Mouse (Mus musculus) hindbrain, embryonic 10.5 days (tissue): ENCODE data around the gene Ehd2. TPM values are rescaled to one million over a fixed set of nuclear protein-coding genes. Genes with fewer than 3 reads are reported as not detected.
"Not testable (repeated sequence)": the region's sequence is repeated elsewhere in the genome, so short reads cannot be mapped to it uniquely, and the experiment has no call there.

ENCODE experiments used
- DNase-seq: peaks from one replicate; pipeline ENCODE4 v3.0.0-alpha.2; 2017; ENCODE audit warnings: low spot score
- H3K27ac ChIP-seq: fragments of 300-500 bp; sonication (generic); 2 replicates; pipeline ENCODE4 v1.5.1; 2016; ENCODE audit warnings: mild to moderate bottlenecking, moderate library complexity
- H3K27me3 ChIP-seq: fragments of 300-500 bp; sonication (generic); 2 replicates; pipeline ENCODE4 v1.6.1; 2016; ENCODE audit warnings: mild to moderate bottlenecking; ENCODE audit not compliant: poor library complexity, insufficient read depth, severe bottlenecking
- H3K36me3 ChIP-seq: fragments of 300-500 bp; sonication (generic); 2 replicates; pipeline ENCODE4 v1.6.1; 2016; ENCODE audit warnings: mild to moderate bottlenecking, moderate library complexity
- H3K4me1 ChIP-seq: fragments of 300-500 bp; sonication (generic); replicated peaks from 2 replicates; pipeline ENCODE4 v1.6.1; 2016; ENCODE audit warnings: mild to moderate bottlenecking
- H3K4me3 ChIP-seq: fragments of 300-500 bp; sonication (generic); 2 replicates; pipeline ENCODE4 v1.5.1; 2016; ENCODE audit warnings: mild to moderate bottlenecking, moderate library complexity
- H3K9me3 ChIP-seq: fragments of 300-500 bp; sonication (generic); 2 replicates; pipeline ENCODE4 v1.6.1; 2016; ENCODE audit warnings: mild to moderate bottlenecking, moderate library complexity
- WGBS: fragments of 180-500 bp; shearing (Covaris S2); methylation state at CpG from one replicate; pipeline ENCODE4 v1.1.7; 2016; 5-methylcytosine and 5-hydroxymethylcytosine counted together
- polyA plus RNA-seq: library from polyadenylated mRNA; unstranded; fragments of >200 nt; fragmentation: Nextera tagmentation; extraction: Ambion mirVana; gene quantifications from 2 replicates; pipeline ENCODE4 v1.2.1, GENCODE M21; 2016

Ehd2 gene
- polyA plus RNA-seq, 1 experiment from 2014 or later: 12.5 TPM

- 66% methylated on average over 16 of the region's 16 CpGs for WGBS
- no peak for DNase-seq
- no peaks in the 10 kb centered on the region for H3K27me3 ChIP-seq
- no peak overlapping the region for H3K27ac ChIP-seq
- H3K4me1 ChIP-seq: no peaks in the 10 kb centered on the region
- H3K4me3 ChIP-seq: no peak overlapping the region
- H3K36me3 ChIP-seq: peaks cover 40% of the 10 kb centered on the region
- peaks cover 11% of the 10 kb centered on the region for H3K9me3 ChIP-seq
These were observed 33.7 kb downstream of the Ehd2 start for GRCm38 (mm10) chr7:15933437-15934359.

GRCm38 (mm10) chr7:15931635-15932034 is 35.7 kb downstream of the Ehd2 start:
- 82% methylated on average over 3 of the region's 3 CpGs for WGBS
- H3K36me3 ChIP-seq: peaks cover 19% of the 10 kb centered on the region
- no peaks in the 10 kb centered on the region for H3K27me3 ChIP-seq

DNA sequence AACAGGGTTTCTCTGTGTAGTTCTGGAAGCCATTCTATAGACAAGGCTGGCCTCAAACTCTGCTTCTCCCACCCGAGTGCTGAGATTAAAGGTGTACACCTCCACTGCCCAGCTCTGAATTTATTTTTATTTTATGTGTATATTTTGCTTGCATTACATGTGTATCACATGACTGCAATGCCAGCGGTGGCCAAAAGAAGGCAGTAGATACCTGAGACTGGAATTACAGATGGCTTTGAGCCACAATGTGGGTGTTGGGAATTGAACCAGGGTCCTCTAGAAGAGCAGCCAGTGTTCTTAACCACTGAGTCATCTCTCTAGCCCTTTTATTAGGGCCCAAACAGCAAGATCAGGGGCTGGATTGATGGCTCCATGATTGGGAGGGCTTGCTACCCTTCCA is 36.8 kb downstream of the Ehd2 start:
- Histone ChIP-seq H3K9me3 (peaks cover 11% of the 10 kb centered on the region), H3K36me3 (peaks cover 8% of the 10 kb centered on the region), H3K27ac (no peak overlapping the region), H3K4me3 (no peak overlapping the region), H3K27me3 (no peaks in the 10 kb centered on the region), H3K4me1 (no peaks in the 10 kb centered on the region)
- 65% methylated on average over 2 of the region's 2 CpGs for WGBS
- DNase-seq: no peak

More at GRCm38 (mm10) chr7:15931635-15932034, 35.7 kb downstream of the Ehd2 start:
- Histone ChIP-seq H3K9me3 (peaks cover 11% of the 10 kb centered on the region), H3K27ac (no peak overlapping the region), H3K4me3 (no peak overlapping the region), H3K4me1 (no peaks in the 10 kb centered on the region)
- DNase-seq: no peak

- Histone ChIP-seq H3K4me3 (no peak overlapping the region), H3K27me3 (no peaks in the 10 kb centered on the region), H3K36me3 (peaks cover 2% of the 10 kb centered on the region), H3K27ac (no peak overlapping the region), H3K4me1 (no peaks in the 10 kb centered on the region), H3K9me3 (peaks cover 6% of the 10 kb centered on the region)
- peak; percentile 36 for DNase-seq
- 45% methylated on average over 4 of the region's 4 CpGs for WGBS
These were observed 37.5 kb downstream of the Ehd2 start for GRCm38 (mm10) chr7:15929910-15930309.

DNA sequence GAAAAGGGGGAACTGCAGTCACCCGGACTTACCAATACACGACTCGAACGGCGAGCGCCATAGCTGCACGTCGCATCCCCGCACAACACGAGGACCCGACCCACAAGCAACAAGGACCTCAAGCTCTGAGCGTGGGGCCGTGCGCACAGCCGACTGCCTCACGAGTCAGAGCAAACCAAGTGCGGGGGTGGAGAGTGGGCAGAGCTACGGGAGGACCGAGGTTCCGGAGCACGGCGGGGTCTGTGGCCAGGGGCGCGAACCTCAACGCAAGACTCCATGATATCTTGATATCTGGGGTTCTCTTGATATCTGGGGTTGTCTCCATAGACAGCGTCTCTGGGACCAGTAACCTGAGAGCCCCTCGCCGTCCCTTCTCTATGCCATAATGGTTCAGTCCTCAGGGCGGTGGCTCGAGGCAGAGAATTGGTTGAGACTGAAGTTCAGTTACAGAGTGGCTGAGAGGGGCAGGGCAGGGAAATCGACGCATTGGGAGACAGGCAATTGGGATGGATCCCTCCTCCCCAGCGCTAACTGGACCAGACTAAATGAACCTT is 45.1 kb downstream of the Ehd2 start, which contains the start of gene Selenow:
Gene Selenow (minus strand): TSS at position 183 of the 554 bp plus-strand sequence.
- peaks cover 23% of the 10 kb centered on the region for H3K4me1 ChIP-seq
- H3K27me3 ChIP-seq: peaks cover 7% of the 10 kb centered on the region
- peak within 1 kb of the TSS; percentile 98 for H3K27ac ChIP-seq
- no peaks in the 10 kb centered on the region for H3K9me3 ChIP-seq
- H3K4me3 ChIP-seq: peak within 1 kb of the TSS; percentile 72
- under 1% methylated on average over 33 of the region's 33 CpGs for WGBS
- DNase-seq: peak; percentile 93
- peaks cover 35% of the 10 kb centered on the region for H3K36me3 ChIP-seq

- Histone ChIP-seq H3K36me3 (peaks cover 40% of the 10 kb centered on the region), H3K9me3 (no peaks in the 10 kb centered on the region), H3K4me3 (peak overlapping the region; percentile 72), H3K27ac (peak overlapping the region; percentile 98), H3K27me3 (peaks cover 7% of the 10 kb centered on the region), H3K4me1 (peaks cover 23% of the 10 kb centered on the region)
- WGBS: 2% methylated on average over 10 of the region's 10 CpGs
- peak; percentile 71 for DNase-seq
These were observed 45.6 kb downstream of the Ehd2 start for GRCm38 (mm10) chr7:15921796-15922195.

DNA sequence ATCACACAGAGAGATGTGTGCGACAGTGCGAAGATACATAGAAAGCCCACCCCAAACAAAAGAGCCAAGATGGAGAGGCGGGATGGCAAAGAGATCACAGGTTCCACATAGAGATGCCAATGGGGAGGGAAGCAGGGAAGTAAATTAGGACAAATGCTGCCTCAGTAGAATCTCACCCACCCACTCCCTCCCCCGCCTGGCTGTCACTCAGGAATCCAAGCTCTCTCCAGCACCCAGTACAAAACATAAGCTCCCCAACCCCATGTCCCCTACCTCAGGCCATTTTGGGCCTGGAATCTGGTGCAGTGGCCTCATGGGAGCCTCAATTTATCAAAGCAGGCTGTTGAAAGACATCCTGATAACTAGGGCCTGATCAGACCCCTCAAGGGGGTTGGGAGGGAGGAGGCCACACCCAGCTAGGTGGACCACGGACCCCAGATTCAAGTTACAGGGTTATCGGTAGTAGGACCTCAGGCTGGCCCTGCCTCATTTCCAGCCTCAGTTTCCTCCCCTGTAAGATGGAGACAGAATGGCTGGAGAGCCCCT is 46.6 kb downstream of the Ehd2 start:
- Histone ChIP-seq H3K9me3 (no peaks in the 10 kb centered on the region), H3K4me1 (peaks cover 23% of the 10 kb centered on the region), H3K36me3 (peaks cover 50% of the 10 kb centered on the region), H3K27me3 (peaks cover 7% of the 10 kb centered on the region), H3K27ac (peak overlapping the region; percentile 98; the same call in 1 of the 2 replicates), H3K4me3 (peak overlapping the region; percentile 72)
- DNase-seq: no peak
- WGBS: 92% methylated on average over 6 of the region's 6 CpGs

DNA sequence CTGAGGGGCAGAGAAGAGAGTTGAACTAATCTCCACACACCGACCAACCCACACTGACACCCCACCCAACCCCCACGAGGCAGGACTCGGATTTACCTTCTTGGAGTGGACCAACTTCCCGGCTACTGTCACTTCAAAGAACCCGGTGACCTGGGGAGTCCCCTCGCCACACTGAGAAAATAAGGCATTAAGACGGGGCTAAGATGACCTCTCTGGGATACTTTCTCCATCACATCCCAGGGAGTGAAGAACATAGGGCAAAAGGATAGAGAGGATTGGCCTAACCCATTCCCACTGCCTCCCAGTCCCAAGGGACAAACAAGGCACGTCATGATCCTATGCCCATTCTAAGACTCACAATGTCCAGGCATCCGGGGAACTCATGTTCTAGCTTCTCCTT is 47.4 kb downstream of the Ehd2 start:
- Histone ChIP-seq H3K4me1 (peaks cover 23% of the 10 kb centered on the region), H3K9me3 (no peaks in the 10 kb centered on the region), H3K27ac (no peak overlapping the region), H3K27me3 (peaks cover 7% of the 10 kb centered on the region), H3K36me3 (peaks cover 50% of the 10 kb centered on the region), H3K4me3 (peak overlapping the region; percentile 72; the same call in 1 of the 2 replicates)
- no peak for DNase-seq
- 91% methylated on average over 9 of the region's 9 CpGs for WGBS

- H3K4me1 ChIP-seq: peaks cover 23% of the 10 kb centered on the region
- H3K27me3 ChIP-seq: peaks cover 3% of the 10 kb centered on the region
- no peaks in the 10 kb centered on the region for H3K9me3 ChIP-seq
- no peak overlapping the region for H3K27ac ChIP-seq
- no peak overlapping the region for H3K4me3 ChIP-seq
- H3K36me3 ChIP-seq: peaks cover 50% of the 10 kb centered on the region
- DNase-seq: no peak
These were observed 49.0 kb downstream of the Ehd2 start for GRCm38 (mm10) chr7:15918371-15918770.

DNA sequence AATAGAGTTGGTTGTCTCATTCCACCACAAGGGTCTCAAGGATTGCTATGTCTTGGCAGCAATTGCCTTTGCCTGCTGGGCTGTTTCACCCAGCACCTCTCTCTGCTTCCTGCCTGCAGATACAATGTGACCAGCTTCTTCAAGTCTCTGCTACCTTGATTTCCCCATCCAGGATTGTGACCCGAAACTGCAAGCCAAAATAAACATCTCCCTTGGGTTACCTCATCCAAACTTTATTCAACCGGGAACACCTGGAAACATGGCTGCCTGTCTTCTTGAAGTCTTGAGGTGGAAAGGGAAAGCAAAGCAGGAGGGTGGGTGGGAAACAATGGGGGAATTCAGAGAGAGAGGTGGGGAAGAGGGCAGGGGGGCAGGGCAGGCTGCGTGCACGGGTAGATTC is 50.4 kb downstream of the Ehd2 start:
- Histone ChIP-seq H3K27me3 (no peaks in the 10 kb centered on the region), H3K27ac (no peak overlapping the region), H3K4me3 (no peak overlapping the region), H3K36me3 (peaks cover 50% of the 10 kb centered on the region), H3K4me1 (peaks cover 21% of the 10 kb centered on the region), H3K9me3 (no peaks in the 10 kb centered on the region)
- 76% methylated on average over 4 of the region's 4 CpGs for WGBS
- DNase-seq: no peak

GRCm38 (mm10) chr7:15916134-15916723 is 51.1 kb downstream of the Ehd2 start:
- peaks cover 16% of the 10 kb centered on the region for H3K4me1 ChIP-seq
- no peak overlapping the region for H3K4me3 ChIP-seq
- 90% methylated on average over 3 of the region's 3 CpGs for WGBS
- peaks cover 50% of the 10 kb centered on the region for H3K36me3 ChIP-seq
- no peak overlapping the region for H3K27ac ChIP-seq
- H3K27me3 ChIP-seq: no peaks in the 10 kb centered on the region
- H3K9me3 ChIP-seq: no peaks in the 10 kb centered on the region
- DNase-seq: no peak

GRCm38 (mm10) chr7:15915695-15916094 is 51.7 kb downstream of the Ehd2 start:
- H3K9me3 ChIP-seq, H3K27ac ChIP-seq, H3K4me3 ChIP-seq, H3K27me3 ChIP-seq, DNase-seq: not testable (repeated sequence)
- Histone ChIP-seq H3K36me3 (peaks cover 48% of the 10 kb centered on the region), H3K4me1 (peaks cover 11% of the 10 kb centered on the region)
- WGBS: 86% methylated on average over 4 of the region's 4 CpGs
